Mouse (Mus musculus): ENCODE measurements around the gene Cfdp1.

Cfdp1 gene

GRCm38 (mm10) chr8:111720115-111720544 lies 134.0 kb downstream of the Cfdp1 start:
- no peak for DNase-seq (ENCODE audit: low read depth, low spot score)

GRCm38 (mm10) chr8:111718937-111719336 lies 135.2 kb downstream of the Cfdp1 start:
- no peak for DNase-seq (ENCODE audit: low read depth, low spot score)
